Mouse (Mus musculus): ENCODE measurements at regions not wholly inside any gene's neighbourhood (a gene's known extent, or its start where the extent isn't known, plus 50 kb on each side); places are given as distances from the start of the nearest gene placed in this dataset.
A peak's percentile ranks its signal among the peaks of the same experiment; 100 is the strongest.

- DNase-seq = no peak
These were observed 406.0 kb upstream of the 1700003H04Rik start for GRCm38 (mm10) chr3:124986930-124987329.

- DNase-seq = peak; percentile 4
These were observed 405.6 kb upstream of the 1700003H04Rik start for GRCm38 (mm10) chr3:124986515-124986914.

GRCm38 (mm10) chr3:124985428-124985827 is 404.5 kb upstream of the 1700003H04Rik start:
- no peak for DNase-seq

GRCm38 (mm10) chr3:124935147-124935849 is 354.4 kb upstream of the 1700003H04Rik start:
- no peak for DNase-seq

- no peak for DNase-seq
These were observed 351.8 kb upstream of the 1700003H04Rik start for GRCm38 (mm10) chr3:124932655-124933054.

- DNase-seq = peak; percentile 42
These were observed 350.1 kb upstream of the 1700003H04Rik start for GRCm38 (mm10) chr3:124930773-124931607.

- no peak for DNase-seq
These were observed 328.0 kb upstream of the 1700003H04Rik start for GRCm38 (mm10) chr3:124908925-124909324.

All from embryo, embryonic 11 days (tissue).